Mouse (Mus musculus): ENCODE data around the gene 4921507P07Rik.

- TF ChIP-seq CTCF (conservative IDR thresholded peaks at IDR 0.05; ENCODE audit: low read length) (no peak), POU5F1 (IDR thresholded peaks at IDR 0.05; ENCODE audit: borderline replicate concordance, low read length) (no peak)
Measured at GRCm38 (mm10) chr6:50563651-50564050, 32.8 kb downstream of the 4921507P07Rik start.

Measured in E14TG2a.4 (cell line).